Mouse (Mus musculus) bone marrow, adult 2 months (tissue): ENCODE results near the gene Yif1b.

Experiments used
- CTCF ChIP-seq: fragments of 200-500 bp; IDR thresholded peaks from 2 replicates; pipeline ENCODE4 v1.5.1; 2011; ENCODE audit warnings: low read length, control low read depth; ENCODE audit not compliant: control insufficient read depth, insufficient read depth
- POLR2A ChIP-seq: fragments of 200-500 bp; IDR thresholded peaks from 2 replicates; pipeline ENCODE4 v1.6.1; 2011; ENCODE audit warnings: low read depth, mild to moderate bottlenecking, control low read depth, low read length, borderline replicate concordance; ENCODE audit not compliant: control insufficient read depth

DNA sequence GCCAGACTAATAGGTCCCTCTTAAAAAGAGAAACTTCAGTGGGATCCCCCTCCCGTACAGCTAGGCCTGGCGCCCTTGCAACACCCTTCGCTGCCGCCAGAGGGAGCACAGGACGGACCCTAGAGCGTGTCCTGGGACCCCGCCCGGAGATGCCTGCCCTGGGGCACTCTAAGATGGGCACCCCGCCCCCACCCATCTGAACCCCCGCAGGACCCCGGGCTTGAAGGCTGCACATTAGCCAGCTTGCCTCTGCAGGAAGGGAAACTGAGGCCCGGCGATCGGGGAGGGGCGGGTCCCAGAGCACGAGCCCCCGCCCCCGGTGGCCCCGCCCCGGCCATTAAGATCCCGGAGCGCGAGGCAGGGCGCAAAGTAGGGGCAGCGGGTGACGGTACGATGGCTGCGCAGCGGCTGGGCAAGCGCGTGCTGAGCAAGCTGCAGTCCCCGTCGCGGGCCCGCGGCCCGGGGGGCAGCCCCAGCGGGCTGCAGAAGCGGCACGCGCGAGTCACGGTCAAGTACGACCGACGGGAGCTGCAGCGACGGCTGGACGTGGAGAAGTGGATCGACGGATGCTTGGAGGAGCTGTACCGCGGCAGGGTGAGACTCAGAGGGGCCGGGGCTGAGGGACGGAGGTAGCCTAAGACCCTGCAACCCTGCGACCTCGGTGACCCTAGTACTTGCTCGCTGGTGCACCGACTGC lies 51.0 kb downstream of the Yif1b start, which contains the start of gene Ppp1r14a:
- TF ChIP-seq POLR2A: 0 out of 2 replicates have a peak, but pooled peaks have one; percentile 3
- TF ChIP-seq CTCF: peak; percentile 75
